Mouse (Mus musculus) erythroblast, embryonic 14.5 days (primary cell): ENCODE measurements around the gene Bri3bp.

Experiments
- GATA1 ChIP-seq: IDR thresholded peaks from 2 replicates; pipeline ENCODE4 v1.6.1; 2012; ENCODE audit warnings: low read length, inconsistent platforms, mixed read lengths
- TAL1 ChIP-seq: IDR thresholded peaks from 3 replicates; pipeline ENCODE4 v1.6.1; 2012; ENCODE audit warnings: low read length, inconsistent platforms, mixed read lengths

- TF ChIP-seq TAL1 (no peak), GATA1 (no peak)
Observed at GRCm38 (mm10) chr5:125501505-125501904, 60.1 kb downstream of the Bri3bp start.
